Mouse (Mus musculus): ENCODE measurements around the gene Dvl3.

Dvl3 gene

DNA sequence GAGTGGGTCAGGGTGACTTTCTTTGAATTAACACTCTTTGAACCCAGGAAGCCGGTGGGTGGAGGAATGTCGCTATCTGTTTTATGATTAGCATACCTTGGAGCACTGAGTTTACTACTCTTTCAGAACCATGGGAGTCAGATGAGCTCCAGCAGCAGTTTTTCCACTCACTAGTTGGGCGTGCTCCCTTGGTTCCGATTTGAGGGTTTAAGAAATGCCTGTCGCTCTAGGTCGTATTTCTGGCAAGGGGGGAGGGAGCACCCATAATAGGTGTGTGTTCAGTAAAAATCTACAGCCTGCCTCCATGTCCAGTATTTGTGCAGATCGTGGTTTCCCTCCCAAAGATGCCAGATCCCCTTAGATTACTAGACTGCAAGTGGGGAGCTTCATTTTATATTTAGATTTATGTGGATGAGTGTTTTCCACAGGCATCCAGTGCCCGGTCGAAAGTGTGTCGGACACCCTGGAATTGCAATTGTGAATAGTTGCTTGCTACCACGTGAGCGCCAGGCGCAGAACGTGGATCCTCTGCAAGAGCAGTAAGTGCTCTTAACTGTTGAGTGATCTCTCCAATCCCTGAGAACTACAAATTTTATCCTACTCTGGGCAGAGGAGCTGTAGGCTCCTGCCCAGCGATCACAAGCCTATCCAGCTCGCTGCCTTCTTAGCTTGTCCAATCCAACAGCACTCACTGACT, 18.7 kb upstream of the Dvl3 start:
- no peak for DNase-seq (ENCODE audit: low spot score)

DNA sequence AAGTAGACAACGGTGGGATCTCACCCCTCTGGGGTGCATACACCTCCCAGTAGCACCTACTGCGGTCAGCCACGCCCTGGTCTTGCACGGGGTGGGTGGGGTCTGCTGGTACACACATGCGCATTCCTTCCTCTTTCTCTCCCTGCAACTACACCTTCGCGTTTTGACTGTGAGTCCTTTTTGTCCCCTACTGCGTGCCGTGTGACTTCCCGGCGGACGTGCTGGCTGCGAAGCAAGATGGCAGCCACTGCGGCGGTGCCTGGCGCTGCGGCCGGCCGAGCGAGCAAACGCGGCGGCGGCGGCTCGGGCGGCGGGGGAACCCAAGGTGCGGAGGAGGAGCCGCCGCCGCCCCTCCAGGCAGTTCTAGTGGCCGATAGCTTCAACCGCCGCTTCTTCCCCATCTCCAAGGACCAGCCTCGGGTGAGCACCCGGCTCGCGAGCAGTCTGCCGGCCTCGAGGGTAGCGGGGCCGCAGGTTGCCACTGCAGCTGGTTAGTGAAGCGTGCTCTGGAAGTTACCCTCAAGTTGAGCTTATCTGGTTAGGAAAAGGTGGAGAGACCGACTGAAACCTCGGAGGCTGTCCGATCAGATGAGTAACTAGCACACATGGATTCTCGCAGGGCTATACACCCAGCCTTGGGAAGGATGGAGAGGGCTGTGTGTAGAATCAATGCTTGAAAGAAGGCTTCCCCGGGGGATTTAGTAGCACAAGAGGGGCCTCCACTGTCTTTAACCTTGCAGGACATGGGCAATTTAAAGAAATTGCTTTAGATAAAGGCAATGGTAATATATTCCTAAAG, 17.9 kb upstream of the Dvl3 start, which contains the start of gene Eif2b5:
Gene Eif2b5 (plus strand): TSS at position 141 of the 799 bp plus-strand sequence.
- DNase-seq (ENCODE audit: low spot score): peak; percentile 91

DNA sequence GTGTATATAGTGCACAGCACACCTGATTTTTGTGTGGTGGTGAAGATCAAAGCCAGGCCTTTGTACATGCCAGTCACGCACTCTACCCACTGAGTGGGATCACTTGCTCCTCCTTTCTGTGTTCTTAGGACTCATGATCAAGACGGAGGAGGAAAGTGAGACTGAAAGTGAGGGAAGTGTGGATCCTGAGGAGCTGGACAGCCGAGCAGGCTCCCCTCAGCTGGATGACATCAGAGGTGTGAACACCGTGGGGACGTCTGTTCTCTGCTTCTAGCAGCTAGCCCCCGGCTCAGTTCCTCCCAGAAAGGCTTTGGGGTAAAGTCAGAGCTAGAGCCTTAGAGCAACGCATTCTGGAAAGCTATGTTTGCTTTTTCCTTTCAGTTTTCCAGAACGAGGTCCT, 10.8 kb upstream of the Dvl3 start:
- DNase-seq (ENCODE audit: low spot score): no peak

DNA sequence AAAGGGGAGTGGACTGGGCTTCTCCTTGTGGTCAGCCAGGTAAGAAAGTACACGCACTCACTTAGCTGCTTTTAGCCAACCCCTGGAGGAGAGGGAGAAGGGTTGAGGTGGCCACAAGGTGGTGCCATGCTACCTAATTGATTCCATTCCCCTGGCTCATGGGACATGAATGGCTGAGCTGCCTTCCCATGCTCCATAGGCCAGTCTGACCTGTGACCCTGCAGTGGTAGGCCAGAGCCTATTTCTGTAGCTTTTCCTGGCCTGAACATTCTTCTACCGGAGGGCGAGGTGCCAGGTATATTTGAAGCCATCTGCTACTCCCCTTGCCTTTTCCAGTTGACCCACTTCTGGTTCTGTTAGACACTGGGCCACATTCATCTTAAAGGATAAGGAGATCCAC, 7.4 kb upstream of the Dvl3 start:
- DNase-seq (ENCODE audit: low spot score): no peak

DNA sequence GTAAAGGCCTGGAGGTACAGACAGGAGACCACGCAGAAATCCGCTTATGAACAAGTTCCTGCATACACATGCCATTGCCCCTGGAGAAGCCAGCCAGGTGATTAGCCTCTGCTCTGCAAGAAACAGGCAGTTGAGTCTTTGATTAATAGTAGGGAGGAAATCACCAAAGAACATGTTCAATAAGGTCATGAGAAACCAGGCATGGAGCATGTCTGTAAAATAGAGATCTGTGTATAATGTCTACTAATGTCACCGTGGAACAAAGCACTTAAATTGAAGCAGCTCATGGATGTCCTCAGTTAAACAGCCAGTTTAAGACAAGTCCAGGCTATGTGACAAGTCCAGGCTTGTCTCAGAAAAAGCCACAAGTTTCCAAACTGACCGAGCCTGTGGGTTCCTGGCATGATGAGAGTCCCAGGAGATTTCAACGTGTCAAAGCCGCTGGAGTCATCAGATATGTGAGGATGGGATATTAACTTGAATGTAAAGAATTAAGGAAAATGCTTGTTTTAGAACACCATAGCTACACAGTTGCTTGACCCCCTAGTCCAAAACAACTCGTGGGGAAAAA, 5.4 kb upstream of the Dvl3 start:
- DNase-seq (ENCODE audit: low spot score): no peak

DNA sequence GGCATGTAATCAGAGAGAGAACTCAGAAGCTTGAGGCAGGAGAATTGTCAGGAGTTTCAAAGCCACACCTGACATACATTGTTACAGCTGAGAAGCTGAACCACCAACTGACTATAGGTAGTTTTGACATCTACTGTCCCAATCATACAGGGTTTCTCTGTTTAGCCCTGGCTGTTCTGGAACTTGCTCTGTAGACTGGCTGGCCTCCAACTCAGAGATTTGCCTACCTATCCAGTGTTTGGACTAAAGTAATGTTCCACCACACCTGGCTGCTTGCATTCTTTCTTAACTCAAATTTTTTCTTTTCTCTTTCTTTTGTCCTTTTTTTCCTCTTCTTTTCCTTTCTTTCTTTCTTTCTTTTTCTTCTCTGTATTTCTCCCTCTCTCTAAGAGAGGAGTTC, 750 bp upstream of the Dvl3 start:
- no peak for DNase-seq (ENCODE audit: low spot score)

DNA sequence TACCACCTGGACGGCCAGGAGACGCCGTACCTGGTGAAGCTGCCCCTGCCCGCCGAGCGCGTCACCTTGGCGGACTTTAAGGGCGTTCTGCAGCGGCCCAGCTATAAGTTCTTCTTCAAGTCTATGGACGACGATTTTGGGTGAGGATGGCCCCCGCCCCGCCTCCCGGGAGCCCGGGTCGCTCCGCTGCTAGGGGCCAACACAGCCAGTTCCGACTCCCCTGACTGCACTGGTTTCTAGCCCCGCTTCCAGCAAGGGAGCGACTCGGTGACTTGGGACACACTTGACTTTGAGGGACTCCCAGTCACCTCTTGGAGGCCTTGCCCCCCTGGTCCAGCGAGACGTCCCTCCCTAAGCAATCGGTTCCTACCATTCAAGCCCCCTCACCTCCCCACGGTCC, 434 bp downstream of the Dvl3 start:
- DNase-seq (ENCODE audit: low spot score): no peak

DNA sequence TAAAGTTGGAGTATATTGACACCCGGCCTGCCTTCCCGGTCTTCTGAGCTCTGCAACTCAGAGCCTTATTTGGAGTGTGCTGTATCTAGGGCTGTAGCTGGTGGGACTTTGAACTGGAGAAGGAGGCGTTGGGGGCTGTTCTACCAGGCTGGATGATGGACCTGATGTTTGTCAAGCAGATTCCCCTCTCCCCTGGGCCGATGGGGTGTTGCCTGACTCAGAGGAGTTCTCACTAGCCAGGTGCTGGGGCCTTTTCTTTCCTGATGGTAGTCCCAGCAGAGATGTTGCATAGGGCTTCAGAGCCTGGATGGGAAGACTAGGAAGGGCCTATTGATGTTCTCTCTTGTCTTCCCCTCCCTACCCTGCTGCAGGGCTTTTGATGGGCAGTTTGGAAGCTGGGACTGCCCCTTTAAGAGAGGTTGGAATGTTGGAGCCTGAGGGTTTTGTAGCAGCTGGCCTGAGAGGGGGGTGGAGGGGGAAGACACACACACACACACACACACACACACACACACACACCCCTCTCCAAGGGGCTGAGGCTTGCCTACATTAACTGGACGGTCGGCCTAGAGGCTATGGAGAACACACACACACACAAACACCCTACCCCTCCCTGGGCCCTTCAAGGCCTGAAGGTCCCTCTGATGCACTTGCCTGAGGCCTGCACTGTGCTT, 1.1 kb downstream of the Dvl3 start:
- no peak for DNase-seq (ENCODE audit: low spot score)

DNA sequence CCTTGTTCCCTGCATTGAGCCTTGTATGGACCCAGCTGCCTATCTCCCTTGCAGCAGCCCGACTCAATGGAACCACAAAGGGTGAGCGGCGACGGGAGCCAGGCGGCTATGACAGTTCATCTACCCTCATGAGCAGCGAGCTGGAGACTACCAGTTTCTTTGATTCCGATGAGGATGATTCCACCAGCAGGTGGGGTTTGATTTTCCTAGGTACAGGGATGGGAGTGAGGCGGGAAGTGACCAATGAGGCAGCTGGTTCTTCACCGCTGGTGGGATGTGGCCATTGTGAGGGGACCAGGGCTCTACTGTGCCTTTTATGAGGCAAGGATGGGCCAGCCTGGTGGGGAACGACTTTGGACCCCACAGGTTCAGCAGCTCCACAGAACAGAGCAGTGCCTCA, 7.1 kb downstream of the Dvl3 start:
- DNase-seq (ENCODE audit: low spot score): no peak

DNA sequence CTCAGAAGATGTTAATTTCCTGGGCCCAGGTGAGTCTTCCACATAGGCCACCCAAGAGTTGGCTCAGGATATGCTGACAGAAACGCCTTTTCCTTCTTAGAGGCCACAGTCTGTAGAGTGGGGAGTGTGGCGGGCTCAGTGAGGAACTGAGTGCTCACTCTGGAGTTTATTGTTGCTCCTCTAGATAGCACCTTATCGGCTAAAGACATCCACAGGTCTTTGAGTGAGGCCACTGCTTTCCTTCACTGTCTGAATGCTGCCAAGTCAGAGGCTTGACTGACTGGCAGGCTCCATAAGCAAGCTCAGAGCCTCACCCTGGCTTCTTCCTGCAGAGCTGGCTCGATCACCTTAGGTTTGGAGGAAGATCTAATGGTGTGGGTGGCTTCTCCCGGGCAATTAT, 12.0 kb downstream of the Dvl3 start:
- DNase-seq (ENCODE audit: low spot score): no peak

DNA sequence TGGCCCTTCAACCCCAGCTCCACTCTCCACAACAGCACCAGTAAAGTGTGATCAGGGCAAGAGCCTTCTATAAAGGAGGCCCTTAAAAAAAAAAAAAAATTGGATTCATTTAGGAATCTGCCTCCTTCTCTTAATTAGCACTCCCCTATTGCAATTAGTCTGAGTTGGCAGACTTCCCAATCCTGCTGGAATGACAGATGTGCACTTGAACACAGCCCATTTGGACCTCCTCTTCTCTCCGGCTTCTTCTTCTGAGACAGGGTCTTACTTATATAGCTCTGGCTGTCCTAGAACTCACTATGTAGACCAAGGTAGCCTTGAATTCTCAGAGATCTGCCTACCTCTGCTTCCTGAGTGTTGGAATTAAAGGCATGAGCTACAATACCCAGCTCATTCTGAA, 12.6 kb downstream of the Dvl3 start:
- DNase-seq (ENCODE audit: low spot score): no peak

DNA sequence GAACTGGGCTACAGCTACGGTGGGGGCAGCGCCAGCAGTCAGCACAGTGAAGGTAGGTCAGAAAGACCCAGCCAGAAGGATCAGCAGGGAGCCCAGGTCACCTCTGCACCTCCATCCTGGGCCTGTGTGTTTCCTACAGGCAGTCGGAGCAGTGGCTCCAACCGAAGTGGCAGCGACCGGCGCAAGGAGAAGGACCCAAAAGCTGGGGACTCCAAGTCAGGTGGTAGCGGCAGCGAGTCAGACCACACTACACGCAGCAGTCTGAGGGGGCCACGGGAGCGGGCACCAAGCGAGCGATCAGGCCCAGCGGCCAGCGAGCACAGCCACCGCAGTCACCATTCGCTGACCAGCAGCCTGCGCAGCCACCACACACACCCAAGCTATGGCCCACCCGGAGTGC, 14.2 kb downstream of the Dvl3 start:
- no peak for DNase-seq (ENCODE audit: low spot score)

DNA sequence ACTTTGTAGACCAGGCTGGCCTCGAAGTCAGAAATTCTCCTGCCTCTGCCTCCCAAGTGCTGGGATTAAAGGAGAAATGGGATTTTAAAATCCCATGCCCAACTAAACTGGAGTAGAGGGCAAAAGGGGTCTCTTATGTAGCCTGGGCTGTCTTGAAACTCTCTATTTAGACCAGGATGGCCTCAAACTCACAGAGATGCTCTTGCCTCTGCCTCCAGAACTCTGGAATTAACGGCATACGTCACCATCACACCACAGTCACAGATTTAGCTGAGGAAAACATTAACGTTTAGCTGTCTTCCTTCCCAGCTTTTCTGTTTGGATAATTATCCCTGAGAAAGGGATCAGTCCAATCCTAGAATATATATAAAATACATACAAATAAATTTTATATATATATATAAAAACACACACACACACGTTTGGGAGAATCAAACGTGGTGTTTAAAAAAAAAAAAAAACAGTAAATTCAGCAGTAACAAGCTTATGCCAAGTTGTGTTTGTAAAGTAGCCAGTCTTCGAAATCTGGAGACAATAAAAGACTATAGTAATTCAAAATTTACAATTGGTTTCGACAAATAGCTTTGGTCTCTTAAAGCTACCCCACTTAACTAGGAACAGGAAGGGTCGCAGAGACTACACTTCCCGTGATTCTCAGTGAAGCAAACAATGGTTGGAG, 18.0 kb downstream of the Dvl3 start:
- DNase-seq (ENCODE audit: low spot score): no peak

DNA sequence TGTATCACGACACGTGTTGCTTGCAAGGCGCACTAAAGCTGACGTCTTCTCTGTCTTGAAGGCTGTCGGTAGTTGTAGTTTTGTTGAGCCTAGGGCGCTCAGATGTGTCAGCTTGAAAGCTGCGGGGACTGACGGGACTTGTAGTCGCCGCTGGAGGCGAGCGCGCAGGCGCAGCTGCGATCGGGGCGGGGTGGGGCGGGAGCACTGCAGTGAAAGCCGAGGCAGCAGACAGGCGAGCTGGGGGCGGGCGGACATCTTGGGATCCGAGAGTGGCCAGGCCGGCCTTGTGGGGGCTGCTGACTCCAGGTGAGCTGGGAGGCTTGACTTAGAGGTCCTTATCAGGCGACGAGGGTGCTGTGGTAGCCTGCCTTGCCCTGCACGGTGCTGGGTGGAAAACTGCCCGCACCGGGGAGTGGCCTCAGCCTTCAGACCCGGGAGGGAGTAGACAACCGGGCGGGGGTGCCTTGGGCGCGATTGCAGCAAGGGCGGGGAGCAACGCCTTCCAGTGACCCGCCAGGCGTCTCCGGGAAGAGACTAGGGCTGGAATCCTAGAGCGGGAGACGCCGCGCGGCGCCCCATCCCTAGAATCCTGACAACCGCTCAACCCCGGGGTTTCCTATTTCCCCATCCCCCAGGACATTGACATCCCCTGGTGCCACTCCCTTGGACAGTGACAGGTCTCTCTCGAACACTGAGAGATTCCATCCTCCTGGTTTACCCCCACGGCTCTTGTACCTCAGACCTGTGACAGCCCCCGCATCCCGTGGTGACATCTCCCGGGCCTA, 18.7 kb downstream of the Dvl3 start, which contains the start of gene Ap2m1:
Gene Ap2m1 (plus strand): TSS at position 183 of the 785 bp plus-strand sequence.
- DNase-seq (ENCODE audit: low spot score): peak; percentile 90

DNA sequence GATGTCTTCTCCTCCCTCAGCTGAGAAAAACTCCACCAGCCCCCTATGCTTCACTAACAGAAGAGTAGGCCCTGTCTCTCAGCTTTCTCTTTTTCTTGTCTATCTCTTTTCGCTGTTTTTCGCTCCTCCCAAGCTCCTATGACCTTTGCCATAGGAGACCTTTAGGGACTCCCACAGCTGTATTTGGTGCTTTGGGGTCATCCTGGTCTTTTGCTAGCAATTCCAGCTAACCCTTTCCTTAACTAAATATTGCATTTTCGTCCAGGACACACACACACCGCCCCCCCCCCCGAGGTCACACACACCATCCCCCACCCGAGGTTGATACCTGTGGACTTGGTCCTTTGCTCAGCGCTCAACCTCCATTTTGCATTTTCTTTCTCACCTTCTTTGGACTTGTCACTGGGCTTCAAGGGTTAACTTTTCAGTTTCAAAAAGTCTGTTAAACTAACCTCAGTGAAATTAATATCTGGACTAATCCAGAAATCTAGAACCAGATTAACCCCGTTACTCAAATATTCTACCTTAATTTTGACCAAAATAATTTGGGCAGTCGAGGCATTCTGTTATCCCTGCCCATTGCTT, 19.4 kb downstream of the Dvl3 start:
- no peak for DNase-seq (ENCODE audit: low spot score)

DNA sequence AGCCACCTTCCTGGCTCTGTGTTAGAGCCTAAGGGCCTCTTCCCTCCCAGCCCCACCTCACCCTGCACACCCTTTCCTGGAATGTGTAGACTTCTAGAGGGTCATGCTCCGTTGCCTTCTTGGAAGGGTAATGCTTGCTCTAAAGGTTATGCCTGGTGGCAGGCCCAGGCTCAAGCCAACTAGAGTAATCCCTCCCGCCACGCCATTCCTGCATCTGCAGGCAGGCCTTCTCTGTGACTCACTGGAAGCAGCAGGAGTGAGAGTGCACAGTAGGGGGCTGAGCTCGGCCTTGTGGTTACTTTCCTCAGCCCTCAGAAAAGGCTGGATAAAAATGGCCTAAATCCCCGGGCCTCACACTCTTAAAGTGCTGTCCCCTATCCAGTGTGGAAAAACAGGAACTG, 20.3 kb downstream of the Dvl3 start:
- DNase-seq (ENCODE audit: low spot score): no peak

DNA sequence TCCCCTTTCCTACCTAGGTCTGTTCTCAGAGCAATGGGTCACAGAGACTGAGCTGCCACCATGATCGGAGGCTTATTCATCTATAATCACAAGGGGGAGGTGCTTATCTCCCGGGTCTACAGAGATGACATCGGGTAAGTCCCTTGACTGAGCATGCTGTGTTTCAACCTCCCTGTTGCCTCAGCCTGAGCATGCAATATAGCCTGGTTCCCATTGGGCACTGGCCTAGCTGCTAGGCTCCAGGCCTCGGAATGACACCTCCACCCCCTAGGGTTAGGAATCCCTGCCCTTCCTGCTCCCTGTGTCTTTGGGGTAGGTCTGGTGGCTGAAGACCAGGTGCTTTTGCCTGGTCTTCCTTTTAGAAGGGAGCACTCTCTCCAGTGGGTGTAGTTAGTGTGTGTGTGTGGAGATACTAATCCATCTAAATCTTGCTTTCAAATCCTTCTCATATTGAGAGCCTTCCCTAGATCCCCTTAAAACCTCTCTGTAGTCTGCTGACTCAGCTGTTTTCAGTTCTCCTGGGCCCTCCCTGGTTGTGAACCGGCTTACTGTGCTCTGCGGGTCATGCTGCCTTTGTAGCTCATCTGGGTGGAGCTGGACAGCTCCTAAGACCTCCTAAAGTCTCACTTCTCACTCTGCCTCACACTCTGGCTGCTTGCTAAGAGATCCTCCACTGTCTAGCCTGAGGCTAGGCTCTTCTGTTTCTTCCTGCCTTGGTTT, 21.0 kb downstream of the Dvl3 start:
- DNase-seq (ENCODE audit: low spot score): no peak

DNA sequence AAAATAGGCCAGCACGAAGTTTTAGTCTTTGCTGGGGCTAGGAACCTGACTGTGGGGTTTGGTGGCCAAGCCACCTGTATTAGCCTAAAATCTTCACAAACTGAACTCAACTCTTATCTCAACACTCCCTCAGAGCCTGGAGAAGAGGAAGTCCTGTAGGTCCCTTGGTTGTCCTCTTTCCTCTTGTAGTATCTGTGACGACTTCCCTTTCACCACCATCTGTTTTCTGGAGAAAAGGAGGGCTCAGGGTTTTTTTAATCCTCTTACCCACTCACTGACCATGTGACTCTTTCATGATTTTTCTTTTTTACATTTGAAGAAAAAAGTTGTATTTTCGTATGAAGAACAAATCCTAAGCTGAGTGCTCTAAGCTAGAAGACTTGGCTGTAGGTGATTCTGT, 22.9 kb downstream of the Dvl3 start:
- DNase-seq (ENCODE audit: low spot score): no peak

DNA sequence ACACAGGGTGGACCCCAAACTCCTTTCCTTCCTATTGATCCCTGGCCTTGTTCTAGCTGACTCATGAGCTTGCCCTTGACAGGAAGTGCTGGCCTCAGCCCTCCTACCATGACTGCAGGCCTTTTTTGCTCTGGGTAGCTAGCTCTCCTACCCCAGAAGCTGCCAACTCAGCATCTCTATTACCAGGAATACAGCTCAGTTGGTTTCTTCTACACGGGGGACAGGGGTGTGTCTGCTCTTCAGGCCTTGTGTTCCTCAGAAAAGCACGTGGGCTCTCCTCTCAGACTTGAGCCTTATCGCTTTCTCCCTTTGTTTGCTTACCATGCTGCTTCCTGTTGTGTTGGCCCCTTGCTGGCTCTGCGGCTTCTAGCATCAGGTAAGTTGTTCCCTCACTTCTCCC, 23.7 kb downstream of the Dvl3 start:
- no peak for DNase-seq (ENCODE audit: low spot score)

DNA sequence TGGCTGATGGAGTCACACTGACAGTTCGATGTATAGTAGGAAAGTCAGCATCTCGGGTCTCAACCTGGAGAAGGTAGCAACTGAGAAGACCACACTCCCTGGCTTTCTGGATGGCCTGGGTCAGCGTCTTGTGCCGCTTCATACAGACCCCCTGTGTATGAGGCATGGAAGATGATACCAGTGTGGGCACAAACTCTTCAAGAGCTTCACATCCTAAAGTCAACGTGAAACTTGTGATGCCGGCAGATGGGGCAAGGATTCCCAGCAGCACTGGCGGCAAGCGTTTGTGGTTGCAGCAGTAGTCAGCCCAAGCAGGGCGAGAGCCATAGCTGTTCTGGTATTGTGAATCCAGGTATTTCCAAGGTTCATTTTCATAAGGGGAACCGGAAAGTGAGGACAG, 28.9 kb downstream of the Dvl3 start:
- DNase-seq (ENCODE audit: low spot score): no peak

Data from ovary, postnatal 36 days (tissue).